Mouse (Mus musculus): ENCODE data around the gene Alg14. TPM values are rescaled to one million over a fixed set of nuclear protein-coding genes. Genes with fewer than 3 reads are reported as not detected.

Gene Alg14
- polyA plus RNA-seq, 1 experiment from 2014 or later = 37.9 TPM

- Histone ChIP-seq H3K4me3 (replicated peaks) (no peak overlapping the region), H3K4me1 (peaks cover 28% of the 10 kb centered on the region), H3K9ac (replicated peaks) (no peak overlapping the region), H3K4me2 (no peak overlapping the region), H3K36me3 (no peaks in the 10 kb centered on the region), H3K9me3 (replicated peaks) (no peaks in the 10 kb centered on the region), H3K27me3 (replicated peaks) (no peaks in the 10 kb centered on the region), H3K27ac (replicated peaks) (peak overlapping the region; percentile 28; the same call in 1 of the 2 replicates)
- no peak for ATAC-seq (ENCODE audit: low FRiP score)
- WGBS = 47% methylated on average over 8 of the region's 8 CpGs
Measured at GRCm38 (mm10) chr3:121344056-121344945, 52.7 kb downstream of the Alg14 start.

GRCm38 (mm10) chr3:121344951-121345642, 53.5 kb downstream of the Alg14 start:
- no peak overlapping the region for H3K4me2 ChIP-seq
- H3K4me1 ChIP-seq = peaks cover 36% of the 10 kb centered on the region
- no peak overlapping the region for H3K4me3 ChIP-seq (replicated peaks)
- 57% methylated on average over 10 of the region's 11 CpGs for WGBS
- no peak overlapping the region for H3K9ac ChIP-seq (replicated peaks)
- no peaks in the 10 kb centered on the region for H3K9me3 ChIP-seq (replicated peaks)
- H3K27ac ChIP-seq (replicated peaks) = no peak overlapping the region
- ATAC-seq (ENCODE audit: low FRiP score) = no peak
- no peaks in the 10 kb centered on the region for H3K27me3 ChIP-seq (replicated peaks)
- H3K36me3 ChIP-seq = no peaks in the 10 kb centered on the region

GRCm38 (mm10) chr3:121345643-121346000, 54.0 kb downstream of the Alg14 start:
- H3K4me3 ChIP-seq (replicated peaks) = no peak overlapping the region
- 67% methylated on average over 6 of the region's 6 CpGs for WGBS
- no peak for ATAC-seq (ENCODE audit: low FRiP score)
- H3K27ac ChIP-seq (replicated peaks) = no peak overlapping the region
- H3K4me1 ChIP-seq = peaks cover 36% of the 10 kb centered on the region
- H3K27me3 ChIP-seq (replicated peaks) = no peaks in the 10 kb centered on the region
- H3K9ac ChIP-seq (replicated peaks) = no peak overlapping the region
- H3K9me3 ChIP-seq (replicated peaks) = no peaks in the 10 kb centered on the region
- H3K4me2 ChIP-seq = no peak overlapping the region
- H3K36me3 ChIP-seq = no peaks in the 10 kb centered on the region

GRCm38 (mm10) chr3:121346507-121347267, 55.1 kb downstream of the Alg14 start:
- 98% methylated on average over 12 of the region's 12 CpGs for WGBS
- H3K27me3 ChIP-seq (replicated peaks) = no peaks in the 10 kb centered on the region
- no peak overlapping the region for H3K4me2 ChIP-seq
- no peak overlapping the region for H3K9ac ChIP-seq (replicated peaks)
- no peaks in the 10 kb centered on the region for H3K9me3 ChIP-seq (replicated peaks)
- no peaks in the 10 kb centered on the region for H3K36me3 ChIP-seq
- peaks cover 36% of the 10 kb centered on the region for H3K4me1 ChIP-seq
- H3K4me3 ChIP-seq (replicated peaks) = no peak overlapping the region
- H3K27ac ChIP-seq (replicated peaks) = no peak overlapping the region
- ATAC-seq (ENCODE audit: low FRiP score) = no peak

GRCm38 (mm10) chr3:121348792-121349191, 57.2 kb downstream of the Alg14 start:
- H3K4me2 ChIP-seq = 0 out of 2 replicates have a peak overlapping the region, but pooled peaks have one; percentile 29
- H3K27me3 ChIP-seq (replicated peaks) = no peaks in the 10 kb centered on the region
- no peak overlapping the region for H3K4me3 ChIP-seq (replicated peaks)
- H3K9me3 ChIP-seq (replicated peaks) = no peaks in the 10 kb centered on the region
- H3K36me3 ChIP-seq = no peaks in the 10 kb centered on the region
- 72% methylated on average over 6 of the region's 6 CpGs for WGBS
- peak overlapping the region; percentile 76 for H3K27ac ChIP-seq (replicated peaks)
- no peak overlapping the region for H3K9ac ChIP-seq (replicated peaks)
- H3K4me1 ChIP-seq = peaks cover 36% of the 10 kb centered on the region
- ATAC-seq (ENCODE audit: low FRiP score) = no peak

- 43% methylated on average over 33 of the region's 33 CpGs for WGBS
- H3K9ac ChIP-seq (replicated peaks) = 0 out of 2 replicates have a peak overlapping the region, but pooled peaks have one; percentile 20
- peak overlapping the region; percentile 76 for H3K27ac ChIP-seq (replicated peaks)
Measured at GRCm38 (mm10) chr3:121349334-121350169, 58.0 kb downstream of the Alg14 start.

GRCm38 (mm10) chr3:121351257-121351656, 59.7 kb downstream of the Alg14 start:
- Histone ChIP-seq H3K36me3 (no peaks in the 10 kb centered on the region), H3K27me3 (replicated peaks) (no peaks in the 10 kb centered on the region), H3K27ac (replicated peaks) (no peak overlapping the region), H3K4me1 (peaks cover 24% of the 10 kb centered on the region), H3K4me3 (replicated peaks) (no peak overlapping the region), H3K9me3 (replicated peaks) (no peaks in the 10 kb centered on the region), H3K9ac (replicated peaks) (no peak overlapping the region), H3K4me2 (no peak overlapping the region)
- WGBS = 75% methylated on average over 6 of the region's 6 CpGs
- no peak for ATAC-seq (ENCODE audit: low FRiP score)

More at GRCm38 (mm10) chr3:121349334-121350169, 58.0 kb downstream of the Alg14 start:
- ATAC-seq (ENCODE audit: low FRiP score) = peak; percentile 79
- no peaks in the 10 kb centered on the region for H3K27me3 ChIP-seq (replicated peaks)
- H3K4me1 ChIP-seq = peaks cover 32% of the 10 kb centered on the region
- H3K9me3 ChIP-seq (replicated peaks) = no peaks in the 10 kb centered on the region
- H3K4me3 ChIP-seq (replicated peaks) = no peak overlapping the region
- H3K4me2 ChIP-seq = peak overlapping the region; percentile 29
- H3K36me3 ChIP-seq = no peaks in the 10 kb centered on the region

- WGBS = 92% methylated on average over 9 of the region's 9 CpGs
- no peak overlapping the region for H3K9ac ChIP-seq (replicated peaks)
- H3K4me1 ChIP-seq = peaks cover 8% of the 10 kb centered on the region
- no peak overlapping the region for H3K27ac ChIP-seq (replicated peaks)
- no peaks in the 10 kb centered on the region for H3K9me3 ChIP-seq (replicated peaks)
- H3K36me3 ChIP-seq = no peaks in the 10 kb centered on the region
- H3K4me2 ChIP-seq = no peak overlapping the region
- ATAC-seq (ENCODE audit: low FRiP score) = no peak
- H3K4me3 ChIP-seq (replicated peaks) = no peak overlapping the region
- no peaks in the 10 kb centered on the region for H3K27me3 ChIP-seq (replicated peaks)
Measured at GRCm38 (mm10) chr3:121354281-121354680, 62.7 kb downstream of the Alg14 start.

GRCm38 (mm10) chr3:121354861-121355470, 63.4 kb downstream of the Alg14 start:
- Histone ChIP-seq H3K4me1 (peaks cover under 1% of the 10 kb centered on the region; the same call in 1 of the 2 replicates), H3K9me3 (replicated peaks) (no peaks in the 10 kb centered on the region), H3K36me3 (no peaks in the 10 kb centered on the region), H3K27me3 (replicated peaks) (no peaks in the 10 kb centered on the region), H3K27ac (replicated peaks) (no peak overlapping the region), H3K4me2 (no peak overlapping the region), H3K9ac (replicated peaks) (no peak overlapping the region), H3K4me3 (replicated peaks) (no peak overlapping the region)
- ATAC-seq (ENCODE audit: low FRiP score) = no peak
- 85% methylated on average over 18 of the region's 18 CpGs for WGBS

- Histone ChIP-seq H3K4me1 (no peaks in the 10 kb centered on the region), H3K9me3 (replicated peaks) (no peaks in the 10 kb centered on the region), H3K4me2 (no peak overlapping the region), H3K27me3 (replicated peaks) (no peaks in the 10 kb centered on the region), H3K9ac (replicated peaks) (no peak overlapping the region), H3K27ac (replicated peaks) (no peak overlapping the region), H3K36me3 (no peaks in the 10 kb centered on the region), H3K4me3 (replicated peaks) (no peak overlapping the region)
- ATAC-seq (ENCODE audit: low FRiP score) = no peak
- WGBS = 90% methylated on average over 9 of the region's 9 CpGs
Measured at GRCm38 (mm10) chr3:121355569-121355968, 64.0 kb downstream of the Alg14 start.
